Mouse (Mus musculus): ENCODE measurements around the gene Ap2b1. TPM values are rescaled to one million over a fixed set of nuclear protein-coding genes. Genes with fewer than 3 reads are reported as not detected.

The Ap2b1 gene
- polyA plus RNA-seq, 1 experiment from 2014 or later = 20.0 TPM

DNA sequence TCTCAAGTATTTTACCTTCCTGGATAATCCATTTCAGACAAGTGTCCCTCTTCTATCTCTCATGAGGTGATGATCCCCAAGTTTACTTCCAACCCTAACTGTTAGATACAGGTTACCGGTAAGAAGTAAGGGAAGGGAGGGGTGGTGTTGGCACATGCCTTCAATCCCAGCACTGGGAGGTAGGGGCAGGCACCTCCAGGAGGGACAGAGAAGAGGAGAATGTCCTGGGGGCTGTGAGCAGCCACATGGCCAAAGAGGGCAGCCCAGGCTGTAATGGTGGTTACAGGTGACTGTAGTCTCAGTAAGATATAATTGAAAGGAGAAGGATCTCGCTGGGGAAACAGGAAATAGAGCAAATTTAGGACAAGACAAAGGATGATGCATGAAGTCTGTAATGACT is 16.7 kb upstream of the Ap2b1 start:
- ATAC-seq (ENCODE audit: low FRiP score, low TSS enrichment) (no peak), DNase-seq (ENCODE audit: low spot score) (no peak)
- TF ChIP-seq CTCF (IDR thresholded peaks at IDR 0.05; ENCODE audit: low read depth) = no peak
- H3K9me3 ChIP-seq (ENCODE audit: control insufficient read depth, low read length) = no peaks in the 10 kb centered on the region
- no peak overlapping the region for H3K4me3 ChIP-seq (ENCODE audit: low read depth, low read length)
- H3K36me3 ChIP-seq (ENCODE audit: control insufficient read depth, insufficient read depth, low read length) = no peaks in the 10 kb centered on the region
- WGBS = 52% methylated on average over 2 of the region's 2 CpGs
- H3K4me2 ChIP-seq (replicated peaks; ENCODE audit: low read depth) = no peak overlapping the region
- no peak overlapping the region for H3K27ac ChIP-seq (replicated peaks)
- H3K27me3 ChIP-seq (ENCODE audit: control insufficient read depth, insufficient read depth, low read length) = no peaks in the 10 kb centered on the region
- no peaks in the 10 kb centered on the region for H3K4me1 ChIP-seq (replicated peaks; ENCODE audit: control insufficient read depth, insufficient read depth)
- H3K9ac ChIP-seq (ENCODE audit: low read length) = no peak overlapping the region

DNA sequence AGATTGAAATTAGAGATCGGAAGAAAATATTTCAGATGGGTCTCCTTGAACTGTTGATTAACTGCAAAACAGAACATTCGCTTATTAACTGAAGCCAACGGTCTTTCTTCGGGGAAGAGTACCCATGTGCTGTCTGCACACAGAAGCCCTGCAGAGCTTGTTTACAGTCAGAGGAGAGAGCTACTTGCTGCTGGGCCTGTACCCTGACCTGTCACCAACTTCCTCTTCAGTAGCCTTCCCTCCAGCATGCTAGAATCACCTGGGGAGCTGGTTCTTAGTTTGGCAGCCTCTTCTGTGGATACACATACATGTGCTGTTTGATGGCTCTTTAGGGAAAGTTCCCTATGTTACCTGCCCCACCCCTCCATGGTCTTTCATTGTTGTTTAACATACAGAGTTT is 13.2 kb upstream of the Ap2b1 start:
- H3K9ac ChIP-seq (ENCODE audit: low read length) = no peak overlapping the region
- TF ChIP-seq CTCF (IDR thresholded peaks at IDR 0.05; ENCODE audit: low read depth) (no peak), EP300 (optimal IDR thresholded peaks at IDR 0.05) (no peak)
- H3K4me1 ChIP-seq (replicated peaks; ENCODE audit: control insufficient read depth, insufficient read depth) = no peaks in the 10 kb centered on the region
- DNase-seq (ENCODE audit: low spot score) = no peak
- H3K9me3 ChIP-seq (ENCODE audit: control insufficient read depth, low read length) = no peaks in the 10 kb centered on the region
- 87% methylated on average over 4 of the region's 4 CpGs for WGBS
- no peak overlapping the region for H3K27ac ChIP-seq (replicated peaks)
- H3K4me3 ChIP-seq (ENCODE audit: low read depth, low read length) = no peak overlapping the region
- no peak overlapping the region for H3K4me2 ChIP-seq (replicated peaks; ENCODE audit: low read depth)
- H3K27me3 ChIP-seq (ENCODE audit: control insufficient read depth, insufficient read depth, low read length) = no peaks in the 10 kb centered on the region
- ATAC-seq (ENCODE audit: low FRiP score, low TSS enrichment) = no peak
- no peaks in the 10 kb centered on the region for H3K36me3 ChIP-seq (ENCODE audit: control insufficient read depth, insufficient read depth, low read length)

DNA sequence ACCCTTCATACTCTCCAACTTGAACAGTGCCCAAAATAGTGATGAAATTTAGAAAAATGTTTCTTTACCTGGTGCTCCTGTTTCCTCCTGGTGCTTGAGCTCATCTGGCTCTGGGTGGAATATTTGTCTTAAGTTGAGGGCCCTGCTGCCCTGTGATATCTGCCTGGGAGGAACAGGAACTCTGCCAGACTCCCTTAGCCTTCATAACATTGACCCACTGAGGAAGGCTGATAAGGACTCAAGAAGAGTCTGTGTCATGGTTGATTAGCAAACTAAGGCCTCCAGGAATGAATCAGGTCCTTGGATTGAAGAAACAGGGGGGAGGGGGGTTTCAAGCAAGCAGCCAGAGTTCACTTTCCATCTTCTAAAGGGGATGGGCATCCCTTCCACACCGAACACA is 12.3 kb upstream of the Ap2b1 start, which contains the start of gene Slfn14:
Gene Slfn14 (minus strand): TSS at position 161 of the 400 bp plus-strand sequence.
- no peak within 1 kb of the TSS for H3K4me3 ChIP-seq (ENCODE audit: low read depth, low read length)
- no peak within 1 kb of the TSS for H3K4me2 ChIP-seq (replicated peaks; ENCODE audit: low read depth)
- H3K36me3 ChIP-seq (ENCODE audit: control insufficient read depth, insufficient read depth, low read length) = no peaks in the 10 kb centered on the region
- no peaks in the 10 kb centered on the region for H3K27me3 ChIP-seq (ENCODE audit: control insufficient read depth, insufficient read depth, low read length)
- 81% methylated on average over 1 of the region's 1 CpGs for WGBS
- H3K9ac ChIP-seq (ENCODE audit: low read length) = no peak within 1 kb of the TSS
- no peaks in the 10 kb centered on the region for H3K9me3 ChIP-seq (ENCODE audit: control insufficient read depth, low read length)
- no peak within 1 kb of the TSS for H3K27ac ChIP-seq (replicated peaks)
- no peak for DNase-seq (ENCODE audit: low spot score)
- ATAC-seq (ENCODE audit: low FRiP score, low TSS enrichment) = no peak
- TF ChIP-seq EP300 (optimal IDR thresholded peaks at IDR 0.05) (no peak), CTCF (IDR thresholded peaks at IDR 0.05; ENCODE audit: low read depth) (no peak)
- H3K4me1 ChIP-seq (replicated peaks; ENCODE audit: control insufficient read depth, insufficient read depth) = no peaks in the 10 kb centered on the region

DNA sequence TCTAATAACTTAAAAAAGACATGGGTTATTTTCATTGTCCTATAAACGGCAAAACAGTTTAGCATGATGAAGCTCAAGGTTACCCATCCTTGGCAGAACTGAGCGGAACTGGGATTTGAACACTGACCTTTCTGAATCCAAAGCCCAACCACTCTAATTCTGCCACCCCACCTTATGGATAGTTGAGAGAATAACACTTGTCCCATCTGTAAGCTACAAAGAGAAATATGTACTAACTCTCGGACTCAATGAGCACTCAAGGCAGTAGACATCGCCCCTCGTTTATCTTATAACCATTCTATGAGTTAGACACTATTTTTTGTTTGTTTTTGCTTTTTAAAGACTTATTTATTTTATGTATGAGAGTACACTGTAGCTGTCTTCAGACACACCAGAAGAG is 9.8 kb upstream of the Ap2b1 start:
- Histone ChIP-seq H3K27ac (replicated peaks) (no peak overlapping the region), H3K4me2 (replicated peaks; ENCODE audit: low read depth) (no peak overlapping the region), H3K27me3 (ENCODE audit: control insufficient read depth, insufficient read depth, low read length) (no peaks in the 10 kb centered on the region), H3K4me1 (replicated peaks; ENCODE audit: control insufficient read depth, insufficient read depth) (peaks cover 2% of the 10 kb centered on the region; the same call in 1 of the 2 replicates), H3K36me3 (ENCODE audit: control insufficient read depth, insufficient read depth, low read length) (no peaks in the 10 kb centered on the region), H3K9ac (ENCODE audit: low read length) (no peak overlapping the region), H3K4me3 (ENCODE audit: low read depth, low read length) (no peak overlapping the region), H3K9me3 (ENCODE audit: control insufficient read depth, low read length) (no peaks in the 10 kb centered on the region)
- no peak for TF ChIP-seq EP300 (optimal IDR thresholded peaks at IDR 0.05)
- no peak for TF ChIP-seq CTCF (IDR thresholded peaks at IDR 0.05; ENCODE audit: low read depth)
- DNase-seq (ENCODE audit: low spot score) = no peak
- ATAC-seq (ENCODE audit: low FRiP score, low TSS enrichment) = no peak
- 89% methylated on average over 5 of the region's 5 CpGs for WGBS

DNA sequence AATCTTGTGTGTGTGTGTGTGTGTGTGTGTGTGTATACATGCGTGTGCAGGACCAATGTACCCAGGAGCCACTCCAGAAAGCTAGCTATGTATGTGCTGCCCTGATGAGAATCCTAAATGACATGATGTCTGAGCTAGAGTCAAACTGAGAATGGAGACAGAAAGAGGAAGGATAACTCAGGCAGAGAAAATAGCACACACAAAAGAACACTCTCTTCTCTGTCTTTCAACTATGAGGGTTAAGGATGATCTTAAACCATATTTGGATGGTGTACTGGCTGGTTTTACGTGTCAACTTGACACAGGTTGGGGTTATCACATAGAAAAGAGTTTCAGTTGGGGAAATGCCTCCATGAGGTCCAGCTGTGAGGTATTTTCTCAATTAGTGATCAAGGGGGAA is 9.2 kb upstream of the Ap2b1 start:
- WGBS = 88% methylated on average over 2 of the region's 2 CpGs
- no peak for ATAC-seq (ENCODE audit: low FRiP score, low TSS enrichment)
- Histone ChIP-seq H3K9me3 (ENCODE audit: control insufficient read depth, low read length) (no peaks in the 10 kb centered on the region), H3K4me2 (replicated peaks; ENCODE audit: low read depth) (no peak overlapping the region), H3K9ac (ENCODE audit: low read length) (no peak overlapping the region), H3K4me1 (replicated peaks; ENCODE audit: control insufficient read depth, insufficient read depth) (peaks cover 2% of the 10 kb centered on the region; the same call in 1 of the 2 replicates), H3K27ac (replicated peaks) (no peak overlapping the region), H3K27me3 (ENCODE audit: control insufficient read depth, insufficient read depth, low read length) (no peaks in the 10 kb centered on the region), H3K4me3 (ENCODE audit: low read depth, low read length) (no peak overlapping the region), H3K36me3 (ENCODE audit: control insufficient read depth, insufficient read depth, low read length) (no peaks in the 10 kb centered on the region)
- no peak for DNase-seq (ENCODE audit: low spot score)
- TF ChIP-seq EP300 (optimal IDR thresholded peaks at IDR 0.05) (no peak), CTCF (IDR thresholded peaks at IDR 0.05; ENCODE audit: low read depth) (no peak)

DNA sequence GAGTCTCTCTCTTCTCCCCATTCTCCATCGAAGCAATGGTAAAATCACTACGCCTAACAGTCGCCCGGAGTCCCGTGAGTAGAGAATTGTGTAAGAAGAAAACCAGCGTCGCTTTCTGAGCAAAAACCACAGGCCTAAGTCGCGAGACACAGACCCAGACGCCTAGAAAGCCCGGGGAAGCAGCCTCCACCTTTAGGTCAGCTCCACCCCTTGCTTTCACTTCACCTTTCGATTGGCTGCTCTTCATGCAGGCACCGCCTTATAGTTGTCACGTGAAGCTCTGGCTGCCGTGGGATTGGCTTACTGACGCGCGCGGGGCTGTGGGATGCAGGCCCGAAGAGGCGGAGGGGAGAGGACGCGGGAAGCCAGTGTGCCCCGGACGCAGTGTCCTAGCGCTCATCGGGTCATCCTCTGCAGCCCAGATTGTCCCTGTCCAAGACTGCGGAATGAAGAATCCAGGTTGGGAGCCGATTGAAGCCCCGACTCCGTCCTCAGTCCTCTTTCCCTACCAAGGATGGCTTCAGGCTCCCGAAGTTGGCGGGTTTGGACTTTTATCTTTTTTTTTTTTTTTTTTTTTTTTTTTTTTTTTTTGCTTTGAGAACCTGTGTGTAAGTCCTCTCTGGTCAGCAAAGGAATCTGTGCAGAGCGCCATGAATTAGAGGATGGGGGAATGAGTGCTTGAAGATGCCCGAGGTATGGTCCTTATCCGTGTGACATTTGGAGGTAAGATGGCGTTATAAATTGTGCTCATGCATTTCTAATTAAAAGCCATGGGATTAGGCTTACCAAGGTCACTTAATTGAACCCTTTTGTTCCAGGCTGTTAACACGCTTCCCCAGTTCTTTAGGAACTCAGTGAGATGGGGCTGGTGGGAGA is 7.2 kb upstream of the Ap2b1 start:
- ATAC-seq (ENCODE audit: low FRiP score, low TSS enrichment) = peak; percentile 99
- TF ChIP-seq EP300 (optimal IDR thresholded peaks at IDR 0.05) (no peak), CTCF (IDR thresholded peaks at IDR 0.05; ENCODE audit: low read depth) (no peak)
- H3K27ac ChIP-seq (replicated peaks) = peak overlapping the region; percentile 56; the same call in 1 of the 2 replicates
- peak overlapping the region; percentile 70 for H3K9ac ChIP-seq (ENCODE audit: low read length)
- H3K4me2 ChIP-seq (replicated peaks; ENCODE audit: low read depth) = peak overlapping the region; percentile 86
- WGBS = under 1% methylated on average over 37 of the region's 38 CpGs
- H3K27me3 ChIP-seq (ENCODE audit: control insufficient read depth, insufficient read depth, low read length) = no peaks in the 10 kb centered on the region
- H3K9me3 ChIP-seq (ENCODE audit: control insufficient read depth, low read length) = no peaks in the 10 kb centered on the region
- H3K36me3 ChIP-seq (ENCODE audit: control insufficient read depth, insufficient read depth, low read length) = no peaks in the 10 kb centered on the region; the same call in 1 of the 2 replicates
- peaks cover 2% of the 10 kb centered on the region; the same call in 1 of the 2 replicates for H3K4me1 ChIP-seq (replicated peaks; ENCODE audit: control insufficient read depth, insufficient read depth)
- DNase-seq (ENCODE audit: low spot score) = peak; percentile 94
- H3K4me3 ChIP-seq (ENCODE audit: low read depth, low read length) = peak overlapping the region; percentile 64
